Mouse (Mus musculus) testis, adult 2 months (tissue): ENCODE data around the gene Kif2a. TPM values are rescaled to one million over a fixed set of nuclear protein-coding genes. Genes with fewer than 3 reads are reported as not detected.

Experiments used
- H3K27ac ChIP-seq: fragments of 200-500 bp; 2 replicates; pipeline ENCODE4 v1.5.1; 2012; ENCODE audit warnings: low read depth, low read length; ENCODE audit not compliant: control insufficient read depth, insufficient read depth
- H3K27me3 ChIP-seq: fragments of 200-500 bp; 2 replicates; pipeline ENCODE4 v1.6.1; 2012; ENCODE audit warnings: mild to moderate bottlenecking, low read length, moderate library complexity; ENCODE audit not compliant: control insufficient read depth, insufficient read depth
- H3K36me3 ChIP-seq: fragments of 200-500 bp; 2 replicates; pipeline ENCODE4 v1.6.1; 2012; ENCODE audit warnings: mild to moderate bottlenecking, low read length; ENCODE audit not compliant: control insufficient read depth, insufficient read depth
- H3K4me1 ChIP-seq: fragments of 200-500 bp; 2 replicates; pipeline ENCODE4 v1.6.1; 2012; ENCODE audit warnings: low read length; ENCODE audit not compliant: control insufficient read depth, insufficient read depth
- H3K4me3 ChIP-seq: fragments of 200-500 bp; 2 replicates; pipeline ENCODE4 v1.5.1; 2012; ENCODE audit warnings: low read depth, mild to moderate bottlenecking, low read length, moderate library complexity, mixed read lengths; ENCODE audit not compliant: control insufficient read depth
- CTCF ChIP-seq: fragments of 200-500 bp; IDR thresholded peaks from 2 replicates; pipeline ENCODE4 v1.5.1; 2012; ENCODE audit warnings: low read depth, mild to moderate bottlenecking, inconsistent platforms, low read length, moderate library complexity; ENCODE audit not compliant: control insufficient read depth, insufficient read depth, insufficient replicate concordance
- POLR2A ChIP-seq: fragments of 200-500 bp; IDR thresholded peaks from 2 replicates; pipeline ENCODE4 v1.6.1; 2012; ENCODE audit warnings: low read depth, mild to moderate bottlenecking, inconsistent platforms, low read length, moderate library complexity; ENCODE audit not compliant: control insufficient read depth
- polyA plus RNA-seq: library from polyadenylated mRNA; depleted of rRNA; stranded (reverse); fragments of >200 nt; gene quantifications from 2 replicates; pipeline ENCODE4 v1.2.3, GENCODE M21; 2012

The Kif2a gene
- polyA plus RNA-seq, 1 experiment, result 54.9 TPM

DNA sequence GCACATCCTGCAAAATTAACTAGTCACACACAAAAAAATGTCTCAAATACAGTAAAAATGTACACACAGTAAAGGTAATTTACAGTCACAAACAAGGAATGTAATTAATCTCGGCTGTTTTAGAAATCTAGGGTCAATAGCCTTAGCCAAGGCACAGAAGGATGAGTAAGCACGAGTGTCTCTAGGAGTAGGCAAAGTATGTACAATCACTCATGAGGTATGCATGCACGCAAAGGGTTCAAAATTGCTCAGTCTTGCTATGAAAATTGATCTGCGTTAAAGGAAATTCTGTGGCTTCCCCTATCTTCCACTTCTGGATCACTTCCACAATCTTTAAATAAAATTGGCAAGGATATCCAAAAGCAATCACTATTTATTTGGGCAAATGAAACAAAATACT, 60.4 kb downstream of the Kif2a start:
- no peaks in the 10 kb centered on the region for H3K36me3 ChIP-seq
- no peak for TF ChIP-seq CTCF
- TF ChIP-seq POLR2A, result no peak
- H3K4me3 ChIP-seq, result no peak overlapping the region
- H3K27me3 ChIP-seq, result no peaks in the 10 kb centered on the region
- no peak overlapping the region for H3K27ac ChIP-seq
- H3K4me1 ChIP-seq, result no peaks in the 10 kb centered on the region

DNA sequence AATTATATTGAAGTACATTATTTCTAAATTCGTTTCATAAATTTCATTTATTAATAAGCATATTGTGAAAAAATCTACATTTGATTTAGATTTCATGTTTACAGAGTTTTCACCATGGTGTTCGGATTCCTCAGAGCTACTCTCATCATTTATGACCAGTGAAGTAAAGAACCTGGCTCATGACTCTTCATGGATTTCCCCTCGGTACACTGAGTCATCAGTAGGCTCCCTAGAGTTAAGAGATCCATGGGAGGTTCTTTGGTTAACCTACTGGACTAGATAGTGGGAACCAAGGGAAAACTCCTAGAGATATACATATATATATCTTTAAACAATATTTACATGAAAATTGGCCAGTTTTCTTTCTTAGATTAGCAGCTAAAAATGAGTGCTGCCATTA, 61.4 kb downstream of the Kif2a start:
- Histone ChIP-seq H3K4me3 (no peak overlapping the region), H3K27me3 (no peaks in the 10 kb centered on the region), H3K36me3 (no peaks in the 10 kb centered on the region), H3K4me1 (no peaks in the 10 kb centered on the region), H3K27ac (no peak overlapping the region)
- TF ChIP-seq POLR2A (no peak), CTCF (no peak)

DNA sequence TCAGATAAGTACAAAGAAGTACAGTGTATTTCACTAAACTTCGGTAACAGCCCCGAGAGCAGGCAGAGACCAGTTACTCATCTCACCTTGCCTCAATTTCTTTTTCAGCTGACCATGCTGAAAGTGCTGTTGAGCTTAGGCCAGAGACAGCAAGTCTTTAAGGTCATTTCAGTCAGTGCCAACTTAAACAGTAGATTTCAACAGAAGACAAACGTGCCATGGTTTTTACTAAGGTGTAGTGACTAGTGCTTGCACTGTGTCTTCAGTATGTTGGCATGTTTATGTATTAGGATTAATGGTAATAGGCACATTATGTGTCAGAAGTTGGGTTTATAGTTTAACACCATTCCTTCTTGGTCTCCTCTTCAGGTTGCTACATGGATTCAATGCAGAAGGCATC, 63.6 kb downstream of the Kif2a start:
- Histone ChIP-seq H3K36me3 (no peaks in the 10 kb centered on the region), H3K27me3 (no peaks in the 10 kb centered on the region), H3K4me3 (no peak overlapping the region), H3K27ac (no peak overlapping the region), H3K4me1 (no peaks in the 10 kb centered on the region)
- no peak for TF ChIP-seq POLR2A
- TF ChIP-seq CTCF, result no peak

DNA sequence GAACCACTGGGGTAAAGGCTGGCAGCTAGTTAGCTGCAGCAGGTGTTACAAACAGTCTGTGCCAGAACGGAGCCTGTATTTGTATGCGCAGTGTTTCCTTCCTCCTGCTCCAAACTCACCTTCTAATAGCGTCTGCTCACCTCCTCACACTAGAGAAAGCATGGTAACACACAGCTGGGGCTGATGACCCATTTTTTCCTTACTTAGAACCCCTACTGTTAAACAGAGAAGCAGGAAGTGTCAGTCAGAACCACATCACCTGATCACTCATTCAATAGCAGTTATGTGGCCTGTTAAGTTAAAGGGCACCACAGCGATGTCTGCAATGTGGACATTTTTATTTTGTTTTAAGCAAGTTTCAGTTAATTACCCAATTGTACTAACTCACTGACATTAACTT, 64.4 kb downstream of the Kif2a start:
- Histone ChIP-seq H3K4me1 (no peaks in the 10 kb centered on the region), H3K27ac (no peak overlapping the region), H3K36me3 (no peaks in the 10 kb centered on the region), H3K27me3 (no peaks in the 10 kb centered on the region), H3K4me3 (no peak overlapping the region)
- TF ChIP-seq CTCF (no peak), POLR2A (no peak)

DNA sequence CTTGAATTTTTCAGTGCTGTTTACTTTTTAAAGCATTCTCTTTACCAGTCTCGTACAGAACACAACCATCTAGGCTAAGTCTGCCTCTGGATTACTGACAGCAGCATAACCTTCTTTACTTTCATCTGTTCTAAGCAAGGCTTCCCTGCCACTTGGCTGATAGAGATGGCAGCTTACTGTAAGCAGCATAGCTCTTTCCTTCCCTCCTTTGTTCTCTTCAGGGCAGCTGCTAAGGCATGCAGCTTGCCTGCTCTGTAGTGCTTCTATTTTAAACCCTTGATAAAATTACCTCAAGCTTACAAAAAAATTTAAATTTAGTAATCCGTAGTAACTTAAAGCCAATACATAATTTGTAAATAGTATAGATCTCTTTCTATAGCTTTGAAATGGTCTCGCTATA, 67.0 kb downstream of the Kif2a start:
- Histone ChIP-seq H3K36me3 (no peaks in the 10 kb centered on the region; the same call in 1 of the 2 replicates), H3K27me3 (no peaks in the 10 kb centered on the region), H3K4me3 (no peak overlapping the region), H3K27ac (no peak overlapping the region), H3K4me1 (no peaks in the 10 kb centered on the region)
- TF ChIP-seq CTCF (no peak), POLR2A (no peak)

DNA sequence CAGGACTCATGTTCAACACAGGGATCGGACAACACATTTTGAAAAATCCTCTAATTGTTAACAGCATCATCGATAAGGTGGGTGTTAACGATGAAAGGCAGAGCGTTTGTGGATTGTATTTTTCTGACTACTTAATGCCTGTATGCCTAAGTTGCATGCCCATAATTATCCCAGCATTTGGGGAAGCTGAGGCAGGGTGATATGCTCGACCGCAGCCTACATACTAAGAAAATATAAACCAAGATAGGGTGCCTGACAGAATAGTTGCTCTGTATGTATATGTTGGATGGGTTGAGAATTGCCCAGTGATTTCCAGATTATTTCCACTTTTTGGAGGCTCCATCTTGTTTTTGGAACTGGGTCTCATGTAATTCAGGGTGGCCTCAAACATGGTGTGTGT, 74.3 kb downstream of the Kif2a start:
- TF ChIP-seq POLR2A (no peak), CTCF (no peak)
- Histone ChIP-seq H3K27ac (no peak overlapping the region), H3K4me3 (peak overlapping the region; percentile 96)

DNA sequence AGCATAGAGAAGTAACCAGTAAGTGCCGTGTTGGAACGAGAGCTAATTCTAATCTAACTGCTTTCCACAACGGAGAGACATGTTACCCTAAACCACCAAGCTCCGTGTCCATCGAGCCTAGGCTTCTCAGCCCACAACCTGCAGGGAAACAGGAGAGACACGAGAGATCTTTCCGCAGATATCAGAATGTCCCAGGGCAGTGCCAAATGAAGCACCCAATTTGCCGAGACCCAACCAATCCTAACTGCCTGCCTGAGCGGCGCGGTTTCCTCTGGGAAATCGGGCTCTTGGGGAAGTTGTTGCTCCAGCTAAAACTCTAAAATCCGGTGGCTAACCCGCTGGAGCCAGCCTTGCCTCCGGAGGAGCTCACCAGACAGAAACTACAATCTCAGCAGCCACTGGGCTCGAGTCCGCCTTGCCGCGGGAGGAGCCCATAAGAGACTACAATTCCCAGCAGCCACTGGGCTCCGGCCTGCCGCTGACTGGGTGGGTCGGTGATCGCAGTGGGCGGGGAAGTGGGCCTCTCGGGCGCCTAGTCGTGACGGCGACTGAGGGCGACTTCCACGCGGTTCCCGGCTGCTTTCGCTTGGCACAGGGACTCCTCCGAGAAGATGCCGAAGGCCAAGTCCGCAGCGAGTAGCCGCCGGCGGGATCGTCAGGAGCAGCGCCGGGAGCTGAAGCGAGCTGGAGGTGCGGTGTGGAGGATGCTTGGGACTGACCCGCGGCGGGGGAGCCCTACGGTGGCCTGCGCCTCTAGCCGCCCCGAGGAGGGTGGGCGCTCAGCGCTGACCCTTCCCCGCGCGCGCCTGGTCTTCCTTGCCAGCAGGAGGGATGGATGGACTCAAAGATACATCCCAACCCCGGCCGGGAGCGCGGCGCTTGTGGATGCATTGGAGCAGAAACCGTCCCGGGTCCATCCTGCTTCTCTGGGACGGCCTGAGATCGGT, 75.1 kb downstream of the Kif2a start, which contains the start of gene Dimt1:
TSS of gene Dimt1 (plus strand) at position 534 of the 947 bp plus-strand sequence.
- Histone ChIP-seq H3K4me3 (peak within 1 kb of the TSS; percentile 96), H3K27ac (peak within 1 kb of the TSS; percentile 85)
- TF ChIP-seq CTCF (no peak), POLR2A (peak; percentile 76)

More for the DNA sequence above, 74.3 kb downstream of the Kif2a start:
- Histone ChIP-seq H3K27me3 (no peaks in the 10 kb centered on the region), H3K4me1 (peaks cover 6% of the 10 kb centered on the region), H3K36me3 (no peaks in the 10 kb centered on the region; the same call in 1 of the 2 replicates)

More for the DNA sequence above, 75.1 kb downstream of the Kif2a start, which contains the start of gene Dimt1:
- Histone ChIP-seq H3K27me3 (no peaks in the 10 kb centered on the region), H3K36me3 (no peaks in the 10 kb centered on the region; the same call in 1 of the 2 replicates), H3K4me1 (peaks cover 6% of the 10 kb centered on the region)
